In genomic region chr6:126170772-126171171, GRCm38 (mm10) we compare ENCODE assay signal across 23 mouse cellular contexts. TPM values are rescaled to one million over a fixed set of nuclear protein-coding genes. Genes with fewer than 3 reads are reported as not detected.
DNase-seq lines count a peak whose midpoint lies in the region; ATAC-seq lines count a peak whose summit lies in the region.
"Had no signal": no experiment of that assay in that cellular context is flagged by ENCODE, and none has a peak within 500 bp of the region (broad histone marks: within the 10 kb centered on the region; RNA-seq: fewer than 3 reads in every experiment).

No protein-coding gene starts in this region.

- 72% methylated on average over 4 of the region's 4 CpGs for WGBS in heart, embryonic 10.5 days
- 66% methylated on average over 4 of the region's 4 CpGs for WGBS in heart, embryonic 12.5 days
- 52% methylated on average over 4 of the region's 4 CpGs for WGBS in lung, embryonic 16.5 days
- 60% methylated on average over 4 of the region's 4 CpGs for WGBS in stomach, embryonic 16.5 days
- 89% methylated on average over 4 of the region's 4 CpGs for WGBS in midbrain, embryonic 10.5 days

- H3K27ac ChIP-seq in heart, embryonic 10.5 days: no peak overlapping the region
- H3K27ac ChIP-seq in heart, embryonic 12.5 days (ENCODE audit: poor library complexity, severe bottlenecking): no peak overlapping the region
- no peak overlapping the region for H3K27ac ChIP-seq in lung, embryonic 16.5 days (ENCODE audit: low read length)
- H3K27ac ChIP-seq in stomach, embryonic 16.5 days (ENCODE audit: low read length): no peak overlapping the region
- H3K27ac ChIP-seq in midbrain, embryonic 10.5 days (replicated peaks): no peak overlapping the region
- H3K27ac ChIP-seq: embryonic facial prominence, embryonic 10.5 days; embryonic facial prominence, embryonic 12.5 days; forebrain, embryonic 13.5 days; forebrain, embryonic 15.5 days had no signal

- no peak for ATAC-seq in heart, embryonic 12.5 days (ENCODE audit: insufficient number of reproducible peaks, low FRiP score)
- ATAC-seq in lung, embryonic 16.5 days (ENCODE audit: low read depth): 0 out of 2 replicates have a peak, but pooled peaks have one; percentile 44
- peak; percentile 55; the same call in 1 of the 2 replicates for ATAC-seq in stomach, embryonic 16.5 days (ENCODE audit: insufficient read depth, low FRiP score)
- ATAC-seq: activated CD4-positive, CD25-positive, alpha-beta regulatory T cell, adult 4 months; CD4-positive, CD25-positive, alpha-beta regulatory T cell, adult 4 months; forebrain, embryonic 13.5 days; forebrain, embryonic 15.5 days; Patski had no signal

- H3K4me3 ChIP-seq in heart, embryonic 10.5 days: no peak overlapping the region
- no peak overlapping the region for H3K4me3 ChIP-seq in heart, embryonic 12.5 days
- H3K4me3 ChIP-seq in lung, embryonic 16.5 days (ENCODE audit: low read length): no peak overlapping the region
- no peak overlapping the region for H3K4me3 ChIP-seq in stomach, embryonic 16.5 days (replicated peaks; ENCODE audit: low read length)
- no peak overlapping the region for H3K4me3 ChIP-seq in midbrain, embryonic 10.5 days
- H3K4me3 ChIP-seq: embryonic facial prominence, embryonic 10.5 days; embryonic facial prominence, embryonic 12.5 days; forebrain, embryonic 13.5 days; forebrain, embryonic 15.5 days had no signal

- H3K4me2 ChIP-seq in heart, embryonic 12.5 days: no peak overlapping the region
- no peak overlapping the region for H3K4me2 ChIP-seq in lung, embryonic 16.5 days (ENCODE audit: low read depth, low read length)
- H3K4me2 ChIP-seq in stomach, embryonic 16.5 days (ENCODE audit: low read depth, low read length): no peak overlapping the region
- H3K4me2 ChIP-seq: embryonic facial prominence, embryonic 12.5 days; forebrain, embryonic 13.5 days; forebrain, embryonic 15.5 days had no signal

- H3K4me1 ChIP-seq in heart, embryonic 10.5 days: peaks cover 20% of the 10 kb centered on the region
- peaks cover 21% of the 10 kb centered on the region for H3K4me1 ChIP-seq in heart, embryonic 12.5 days (replicated peaks)
- peaks cover 12% of the 10 kb centered on the region for H3K4me1 ChIP-seq in lung, embryonic 16.5 days (replicated peaks; ENCODE audit: control insufficient read depth, insufficient read depth, low read length)
- 0 out of 2 replicates have a peak, but pooled peaks cover 6% of the 10 kb centered on the region for H3K4me1 ChIP-seq in stomach, embryonic 16.5 days (ENCODE audit: control insufficient read depth, insufficient read depth, low read length)
- H3K4me1 ChIP-seq in midbrain, embryonic 10.5 days: peaks cover 18% of the 10 kb centered on the region

- peak; percentile 5 for DNase-seq in heart, embryonic 10.5 days (ENCODE audit: low spot score)
- DNase-seq in lung, postnatal 25 days (ENCODE audit: low spot score): no peak
- no peak for DNase-seq in midbrain, embryonic 10.5 days (ENCODE audit: low spot score)
- DNase-seq: adrenal gland, adult 8-10 months; adrenal gland, postnatal 14 days; adrenal gland, postnatal 36 days; B cell, adult 2 months; cerebellum, adult 11-12 months; cerebellum, adult 2 months; cerebellum, adult 9-10 months; cerebellum, postnatal 10 days; cerebellum, postnatal 25 days had no signal

- no peaks in the 10 kb centered on the region for H3K36me3 ChIP-seq in heart, embryonic 10.5 days
- H3K36me3 ChIP-seq in heart, embryonic 12.5 days: no peaks in the 10 kb centered on the region
- H3K36me3 ChIP-seq in lung, embryonic 16.5 days (ENCODE audit: control insufficient read depth, insufficient read depth, low read length): no peaks in the 10 kb centered on the region
- H3K36me3 ChIP-seq in stomach, embryonic 16.5 days (ENCODE audit: control insufficient read depth, insufficient read depth, low read length): no peaks in the 10 kb centered on the region
- H3K36me3 ChIP-seq in midbrain, embryonic 10.5 days: no peaks in the 10 kb centered on the region
- H3K36me3 ChIP-seq: embryonic facial prominence, embryonic 10.5 days; embryonic facial prominence, embryonic 12.5 days; forebrain, embryonic 15.5 days; G1E had no signal

- peaks cover 8% of the 10 kb centered on the region; the same call in 1 of the 2 replicates for H3K27me3 ChIP-seq in heart, embryonic 10.5 days (ENCODE audit: insufficient read depth, poor library complexity, severe bottlenecking)
- H3K27me3 ChIP-seq in heart, embryonic 12.5 days (replicated peaks): peaks cover 6% of the 10 kb centered on the region; the same call in 1 of the 2 replicates
- peaks cover 6% of the 10 kb centered on the region; the same call in 1 of the 2 replicates for H3K27me3 ChIP-seq in lung, embryonic 16.5 days (ENCODE audit: control insufficient read depth, insufficient read depth, low read depth, low read length)
- no peaks in the 10 kb centered on the region for H3K27me3 ChIP-seq in stomach, embryonic 16.5 days (ENCODE audit: control insufficient read depth, insufficient read depth, low read length)
- peaks cover 24% of the 10 kb centered on the region for H3K27me3 ChIP-seq in midbrain, embryonic 10.5 days (ENCODE audit: low read depth, poor library complexity, severe bottlenecking)
- H3K27me3 ChIP-seq: embryonic facial prominence, embryonic 12.5 days; Patski had no signal

- H3K9me3 ChIP-seq in heart, embryonic 10.5 days: no peaks in the 10 kb centered on the region
- no peaks in the 10 kb centered on the region for H3K9me3 ChIP-seq in heart, embryonic 12.5 days (replicated peaks)
- no peaks in the 10 kb centered on the region for H3K9me3 ChIP-seq in lung, embryonic 16.5 days (ENCODE audit: control insufficient read depth, low read length)
- no peaks in the 10 kb centered on the region for H3K9me3 ChIP-seq in stomach, embryonic 16.5 days (replicated peaks; ENCODE audit: control insufficient read depth, low read length)
- no peaks in the 10 kb centered on the region for H3K9me3 ChIP-seq in midbrain, embryonic 10.5 days (replicated peaks)
- H3K9me3 ChIP-seq: embryonic facial prominence, embryonic 10.5 days; embryonic facial prominence, embryonic 12.5 days; forebrain, embryonic 13.5 days; forebrain, embryonic 15.5 days had no signal

- no peak overlapping the region for H3K9ac ChIP-seq in heart, embryonic 12.5 days
- H3K9ac ChIP-seq in lung, embryonic 16.5 days (ENCODE audit: low read length): no peak overlapping the region
- H3K9ac ChIP-seq in stomach, embryonic 16.5 days (ENCODE audit: low read length): no peak overlapping the region
- H3K9ac ChIP-seq: embryonic facial prominence, embryonic 12.5 days; forebrain, embryonic 13.5 days; forebrain, embryonic 15.5 days had no signal

RNA-seq across cellular contexts. Expression of gene Ntf3, which starts 4.1 kb away (rescaled TPM):
- polyA plus RNA-seq in heart, embryonic 10.5 days (2016; fragmentation: Nextera tagmentation; extraction: Ambion mirVana): 11.0 and 12.8 TPM in 2 replicates
- polyA plus RNA-seq in heart, embryonic 12.5 days (2016; fragmentation: Nextera tagmentation; extraction: Ambion mirVana): 8.2 and 8.9 TPM in 2 replicates
- 3.5 and 3.7 TPM in 2 replicates for polyA plus RNA-seq in lung, embryonic 16.5 days (2015; fragmentation: Nextera tagmentation; extraction: Ambion mirVana)
- polyA plus RNA-seq in stomach, embryonic 16.5 days (2015; fragmentation: Nextera tagmentation; extraction: Ambion mirVana): 9.0 and 9.2 TPM in 2 replicates
- polyA plus RNA-seq in midbrain, embryonic 10.5 days (2016; fragmentation: Nextera tagmentation; extraction: Ambion mirVana): 4.6 and 5.3 TPM in 2 replicates
- polyA plus RNA-seq: activated CD4-positive, CD25-positive, alpha-beta regulatory T cell, adult 4 months; CD4-positive, CD25-positive, alpha-beta regulatory T cell, adult 4 months; G1E; Patski had no signal
